Mouse (Mus musculus) liver, embryonic 15.5 days (tissue): ENCODE results near the gene 1700019N19Rik. TPM values are rescaled to one million over a fixed set of nuclear protein-coding genes. Genes with fewer than 3 reads are reported as not detected.
A peak's percentile ranks its signal among the peaks of the same experiment; 100 is the strongest.

ENCODE experiments used
- ATAC-seq: fragments of 200-750 bp; cut with Nextera tagmentation; 2 replicates; pipeline ENCODE4 v1.8.0; 2017; ENCODE audit warnings: moderate number of reproducible peaks, mild to moderate bottlenecking, moderate library complexity; ENCODE audit not compliant: insufficient read depth
- H3K27ac ChIP-seq: fragments of 300-500 bp; sonication (generic); replicated peaks from 2 replicates; pipeline ENCODE4 v1.5.1; 2015; ENCODE audit warnings: mild to moderate bottlenecking, inconsistent platforms
- H3K27me3 ChIP-seq: fragments of 300-500 bp; sonication (generic); 2 replicates; pipeline ENCODE4 v1.6.1; 2015; ENCODE audit warnings: mild to moderate bottlenecking, inconsistent platforms
- H3K36me3 ChIP-seq: fragments of 300-500 bp; sonication (generic); replicated peaks from 2 replicates; pipeline ENCODE4 v1.6.1; 2015; ENCODE audit warnings: moderate library complexity, mild to moderate bottlenecking, inconsistent platforms
- H3K4me1 ChIP-seq: fragments of 300-500 bp; sonication (generic); replicated peaks from 2 replicates; pipeline ENCODE4 v1.6.1; 2015; ENCODE audit warnings: inconsistent platforms
- H3K4me2 ChIP-seq: fragments of 300-500 bp; sonication (generic); 2 replicates; pipeline ENCODE4 v1.6.1; 2015; ENCODE audit warnings: moderate library complexity, mild to moderate bottlenecking, inconsistent platforms
- H3K4me3 ChIP-seq: fragments of 300-500 bp; sonication (generic); replicated peaks from 2 replicates; pipeline ENCODE4 v1.5.1; 2015; ENCODE audit warnings: mild to moderate bottlenecking, inconsistent platforms
- H3K9ac ChIP-seq: fragments of 300-500 bp; sonication (generic); 2 replicates; pipeline ENCODE4 v1.6.1; 2015; ENCODE audit warnings: moderate library complexity, mild to moderate bottlenecking, inconsistent platforms
- H3K9me3 ChIP-seq: fragments of 300-500 bp; sonication (generic); replicated peaks from 2 replicates; pipeline ENCODE4 v1.6.1; 2016; ENCODE audit warnings: inconsistent platforms
- WGBS: fragments of 180-500 bp; shearing (Covaris S2); methylation state at CpG from one replicate; pipeline ENCODE4 v1.1.7; 2015; ENCODE audit warnings: mixed read lengths; ENCODE audit not compliant: insufficient replicate concordance; 5-methylcytosine and 5-hydroxymethylcytosine counted together
- polyA plus RNA-seq: library from polyadenylated mRNA; unstranded; fragments of >200 nt; fragmentation: Nextera tagmentation; extraction: Ambion mirVana; gene quantifications from 2 replicates; pipeline ENCODE4 v1.2.1, GENCODE M21; 2015

1700019N19Rik gene
- polyA plus RNA-seq, 1 experiment from 2014 or later = not detected

DNA sequence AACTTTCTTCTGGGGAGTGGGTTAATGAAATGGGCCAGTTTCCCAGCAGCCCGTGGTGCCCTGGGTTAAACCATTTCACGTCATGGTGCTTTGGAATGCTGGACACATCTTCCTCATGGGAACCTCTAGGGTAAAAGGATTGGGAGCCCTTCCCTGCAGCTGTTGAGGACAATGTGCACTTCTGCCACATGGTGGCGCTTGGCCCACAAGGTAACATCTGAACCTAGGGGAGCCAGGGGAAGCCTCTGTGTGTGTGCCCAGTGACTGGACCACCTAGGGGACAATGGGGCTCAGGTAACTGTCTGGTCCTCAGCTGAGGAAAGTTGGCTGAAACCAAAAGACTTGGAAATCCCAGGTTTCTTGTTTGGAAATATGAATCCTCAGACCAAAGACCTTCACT, 12.1 kb upstream of the 1700019N19Rik start:
- Histone ChIP-seq H3K4me1 (no peaks in the 10 kb centered on the region), H3K9me3 (no peaks in the 10 kb centered on the region), H3K27ac (no peak overlapping the region), H3K4me3 (no peak overlapping the region), H3K4me2 (no peak overlapping the region), H3K27me3 (no peaks in the 10 kb centered on the region), H3K36me3 (no peaks in the 10 kb centered on the region), H3K9ac (no peak overlapping the region)
- 7% methylated on average over 3 of the region's 3 CpGs for WGBS
- no peak for ATAC-seq

GRCm38 (mm10) chr19:58805191-58805779, 11.0 kb upstream of the 1700019N19Rik start:
- Histone ChIP-seq H3K9me3 (no peaks in the 10 kb centered on the region), H3K27me3 (no peaks in the 10 kb centered on the region), H3K9ac (no peak overlapping the region), H3K4me2 (no peak overlapping the region), H3K36me3 (no peaks in the 10 kb centered on the region), H3K27ac (no peak overlapping the region), H3K4me1 (no peaks in the 10 kb centered on the region), H3K4me3 (no peak overlapping the region)
- ATAC-seq = no peak
- WGBS = 62% methylated on average over 9 of the region's 9 CpGs

- Histone ChIP-seq H3K9me3 (no peaks in the 10 kb centered on the region), H3K27me3 (no peaks in the 10 kb centered on the region), H3K4me3 (no peak overlapping the region), H3K9ac (no peak overlapping the region), H3K36me3 (no peaks in the 10 kb centered on the region), H3K4me2 (no peak overlapping the region), H3K27ac (no peak overlapping the region), H3K4me1 (no peaks in the 10 kb centered on the region)
- 61% methylated on average over 12 of the region's 12 CpGs for WGBS
- ATAC-seq = no peak
These were observed 931 bp upstream of the 1700019N19Rik start for GRCm38 (mm10) chr19:58795114-58795669.

DNA sequence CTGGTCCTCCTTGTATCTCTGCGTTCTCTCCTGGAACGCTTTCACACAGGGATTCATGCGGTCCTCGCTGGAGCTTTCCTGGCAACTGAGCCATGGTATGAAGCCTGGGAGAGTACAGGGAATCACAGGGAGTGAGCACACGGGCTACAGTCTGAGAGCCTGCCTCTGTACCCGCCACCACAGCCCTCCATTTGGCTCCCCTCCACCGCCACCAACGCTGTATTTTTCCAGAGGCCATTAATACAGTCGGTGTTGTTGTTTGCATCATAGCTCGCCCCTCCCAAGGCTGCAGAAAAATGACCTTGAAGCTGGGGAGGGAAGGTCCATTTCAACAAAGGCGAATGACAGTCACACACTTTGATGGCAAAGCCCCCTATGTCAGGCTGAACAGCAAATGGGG, 5.1 kb downstream of the 1700019N19Rik start:
- ATAC-seq = no peak
- Histone ChIP-seq H3K27me3 (no peaks in the 10 kb centered on the region), H3K4me1 (no peaks in the 10 kb centered on the region), H3K9ac (no peak overlapping the region), H3K9me3 (no peaks in the 10 kb centered on the region), H3K4me3 (no peak overlapping the region), H3K36me3 (no peaks in the 10 kb centered on the region), H3K4me2 (no peak overlapping the region), H3K27ac (no peak overlapping the region)
- 64% methylated on average over 11 of the region's 11 CpGs for WGBS

DNA sequence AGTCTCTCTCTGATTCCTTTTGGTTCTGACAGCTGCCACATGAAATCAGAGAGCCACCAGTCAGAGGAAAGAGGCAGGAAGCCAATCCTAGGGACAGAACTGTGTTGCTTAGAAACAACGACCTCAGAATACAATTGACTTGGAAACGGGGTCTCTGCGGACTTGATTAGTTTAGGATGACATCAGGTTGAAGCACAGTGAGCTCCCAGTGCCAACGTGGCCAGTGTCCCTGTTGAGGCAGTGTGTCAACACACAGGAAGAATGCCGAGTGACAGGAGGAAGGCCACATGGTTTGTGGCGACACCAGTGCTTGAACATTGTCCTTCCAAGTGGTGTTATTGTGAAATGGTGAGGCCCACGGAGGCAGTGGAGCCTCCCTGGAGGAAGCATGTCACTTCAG, 10.3 kb downstream of the 1700019N19Rik start:
- H3K27me3 ChIP-seq = no peaks in the 10 kb centered on the region
- H3K36me3 ChIP-seq = no peaks in the 10 kb centered on the region
- no peak overlapping the region for H3K27ac ChIP-seq
- H3K9me3 ChIP-seq = no peaks in the 10 kb centered on the region
- H3K4me2 ChIP-seq = no peak overlapping the region
- no peak overlapping the region for H3K4me3 ChIP-seq
- H3K9ac ChIP-seq = no peak overlapping the region
- 9% methylated on average over 7 of the region's 7 CpGs for WGBS
- peak; percentile 22; the same call in 1 of the 2 replicates for ATAC-seq
- H3K4me1 ChIP-seq = no peaks in the 10 kb centered on the region

GRCm38 (mm10) chr19:58781566-58781965, 12.7 kb downstream of the 1700019N19Rik start:
- WGBS = 62% methylated on average over 4 of the region's 4 CpGs

GRCm38 (mm10) chr19:58776461-58776860, 17.8 kb downstream of the 1700019N19Rik start:
- Histone ChIP-seq H3K4me3 (no peak overlapping the region), H3K36me3 (no peaks in the 10 kb centered on the region), H3K9me3 (no peaks in the 10 kb centered on the region), H3K27ac (no peak overlapping the region), H3K4me1 (no peaks in the 10 kb centered on the region), H3K4me2 (no peak overlapping the region), H3K9ac (no peak overlapping the region), H3K27me3 (no peaks in the 10 kb centered on the region)
- 34% methylated on average over 5 of the region's 5 CpGs for WGBS
- no peak for ATAC-seq

More at GRCm38 (mm10) chr19:58781566-58781965, 12.7 kb downstream of the 1700019N19Rik start:
- Histone ChIP-seq H3K9me3 (no peaks in the 10 kb centered on the region), H3K27ac (no peak overlapping the region), H3K9ac (no peak overlapping the region), H3K27me3 (no peaks in the 10 kb centered on the region), H3K4me1 (no peaks in the 10 kb centered on the region), H3K36me3 (no peaks in the 10 kb centered on the region), H3K4me3 (no peak overlapping the region), H3K4me2 (no peak overlapping the region)
- ATAC-seq = no peak

DNA sequence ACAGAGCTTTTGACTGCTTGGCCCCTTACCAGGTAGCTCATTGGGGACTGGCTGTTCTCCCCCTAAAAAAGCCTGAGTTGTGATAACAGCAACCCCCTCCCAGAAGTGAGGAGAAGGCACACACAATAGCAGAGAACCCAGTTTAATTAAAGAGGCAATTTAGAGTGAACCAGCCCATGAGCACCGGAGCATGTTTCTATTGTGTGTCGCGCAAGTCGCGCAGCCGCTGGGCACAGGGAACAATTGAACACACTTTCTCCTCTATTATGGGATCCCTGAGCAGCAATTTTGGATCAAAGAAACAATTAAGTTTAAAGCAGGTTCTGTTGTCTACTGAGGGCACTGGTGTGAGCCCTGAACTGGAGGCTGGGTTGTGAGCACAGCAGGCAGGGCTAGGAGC, 26.9 kb downstream of the 1700019N19Rik start:
- no peaks in the 10 kb centered on the region for H3K4me1 ChIP-seq
- no peaks in the 10 kb centered on the region for H3K9me3 ChIP-seq
- no peak overlapping the region for H3K27ac ChIP-seq
- no peaks in the 10 kb centered on the region for H3K36me3 ChIP-seq
- H3K9ac ChIP-seq = no peak overlapping the region
- no peak overlapping the region for H3K4me2 ChIP-seq
- 85% methylated on average over 6 of the region's 6 CpGs for WGBS
- H3K4me3 ChIP-seq = no peak overlapping the region
- H3K27me3 ChIP-seq = no peaks in the 10 kb centered on the region
- ATAC-seq = no peak

GRCm38 (mm10) chr19:58762848-58763541, 31.3 kb downstream of the 1700019N19Rik start:
- no peak for ATAC-seq
- Histone ChIP-seq H3K27ac (no peak overlapping the region), H3K27me3 (no peaks in the 10 kb centered on the region), H3K4me1 (no peaks in the 10 kb centered on the region), H3K4me2 (no peak overlapping the region), H3K9ac (no peak overlapping the region), H3K4me3 (no peak overlapping the region), H3K36me3 (no peaks in the 10 kb centered on the region), H3K9me3 (no peaks in the 10 kb centered on the region)
- WGBS = 12% methylated on average over 12 of the region's 12 CpGs

- Histone ChIP-seq H3K27ac (no peak overlapping the region), H3K27me3 (no peaks in the 10 kb centered on the region), H3K9ac (no peak overlapping the region), H3K9me3 (no peaks in the 10 kb centered on the region), H3K4me3 (no peak overlapping the region), H3K36me3 (no peaks in the 10 kb centered on the region), H3K4me1 (no peaks in the 10 kb centered on the region), H3K4me2 (no peak overlapping the region)
- no peak for ATAC-seq
- WGBS = 22% methylated on average over 6 of the region's 6 CpGs
These were observed 31.9 kb downstream of the 1700019N19Rik start for GRCm38 (mm10) chr19:58762316-58762715.

- H3K4me1 ChIP-seq = no peaks in the 10 kb centered on the region
- no peaks in the 10 kb centered on the region for H3K9me3 ChIP-seq
- no peaks in the 10 kb centered on the region for H3K27me3 ChIP-seq
- no peak within 1 kb of the TSS for H3K4me3 ChIP-seq
- WGBS = 49% methylated on average over 9 of the region's 9 CpGs
- H3K9ac ChIP-seq = no peak within 1 kb of the TSS
- no peak within 1 kb of the TSS for H3K4me2 ChIP-seq
- peak; percentile 28 for ATAC-seq
- H3K36me3 ChIP-seq = no peaks in the 10 kb centered on the region
- no peak within 1 kb of the TSS for H3K27ac ChIP-seq
These were observed 34.8 kb downstream of the 1700019N19Rik start, which contains the start of gene Pnliprp2 for GRCm38 (mm10) chr19:58759423-58759822. Gene Pnliprp2, plus strand, starts transcription at chr19:58759719.
